Mouse (Mus musculus) thymus, adult 2 months (tissue): Measurements from ENCODE around the gene Frmd7. TPM values are rescaled to one million over a fixed set of nuclear protein-coding genes. Genes with fewer than 3 reads are reported as not detected.

Experiments
- DNase-seq: peaks from one replicate; pipeline ENCODE4 v3.0.0; 2021
- H3K27ac ChIP-seq: fragments of 200-500 bp; 2 replicates; pipeline ENCODE4 v1.5.1; 2012; ENCODE audit warnings: low read length, control low read depth; ENCODE audit not compliant: control insufficient read depth, insufficient read depth
- H3K27me3 ChIP-seq: fragments of 200-500 bp; 2 replicates; pipeline ENCODE4 v1.6.1; 2012; ENCODE audit warnings: mild to moderate bottlenecking, low read length, moderate library complexity, mixed read lengths; ENCODE audit not compliant: control insufficient read depth, insufficient read depth
- H3K36me3 ChIP-seq: fragments of 200-500 bp; 2 replicates; pipeline ENCODE4 v1.6.1; 2012; ENCODE audit warnings: mild to moderate bottlenecking, low read length, moderate library complexity; ENCODE audit not compliant: control insufficient read depth, insufficient read depth
- H3K4me1 ChIP-seq: fragments of 200-500 bp; replicated peaks from 2 replicates; pipeline ENCODE4 v1.6.1; 2012; ENCODE audit warnings: low read length; ENCODE audit not compliant: control insufficient read depth, insufficient read depth
- H3K4me3 ChIP-seq: fragments of 200-500 bp; 2 replicates; pipeline ENCODE4 v1.5.1; 2012; ENCODE audit warnings: mild to moderate bottlenecking, low read length, control low read depth, moderate library complexity; ENCODE audit not compliant: control insufficient read depth, insufficient read depth
- CTCF ChIP-seq: fragments of 200-500 bp; IDR thresholded peaks from 2 replicates; pipeline ENCODE4 v1.5.1; 2012; ENCODE audit warnings: mild to moderate bottlenecking, control low read depth, low read length, moderate library complexity, borderline replicate concordance; ENCODE audit not compliant: control insufficient read depth, poor library complexity, insufficient read depth; ENCODE audit errors: extremely low read depth
- POLR2A ChIP-seq: fragments of 200-500 bp; IDR thresholded peaks from 2 replicates; pipeline ENCODE4 v1.6.1; 2012; ENCODE audit warnings: mild to moderate bottlenecking, low read length, control low read depth, moderate library complexity; ENCODE audit not compliant: control insufficient read depth, poor library complexity, insufficient read depth; ENCODE audit errors: extremely low read depth
- WGBS: fragments of 180-500 bp; shearing (Covaris S2); methylation state at CpG from one replicate; pipeline ENCODE4 v1.1.7; 2018; 5-methylcytosine and 5-hydroxymethylcytosine counted together
- polyA plus RNA-seq: library from polyadenylated mRNA; depleted of rRNA; stranded (reverse); fragments of >200 nt; gene quantifications from 2 replicates; pipeline ENCODE4 v1.2.3, GENCODE M21; 2012; rRNA removed

Gene Frmd7
- polyA plus RNA-seq, 1 experiment = 0.16 TPM

DNA sequence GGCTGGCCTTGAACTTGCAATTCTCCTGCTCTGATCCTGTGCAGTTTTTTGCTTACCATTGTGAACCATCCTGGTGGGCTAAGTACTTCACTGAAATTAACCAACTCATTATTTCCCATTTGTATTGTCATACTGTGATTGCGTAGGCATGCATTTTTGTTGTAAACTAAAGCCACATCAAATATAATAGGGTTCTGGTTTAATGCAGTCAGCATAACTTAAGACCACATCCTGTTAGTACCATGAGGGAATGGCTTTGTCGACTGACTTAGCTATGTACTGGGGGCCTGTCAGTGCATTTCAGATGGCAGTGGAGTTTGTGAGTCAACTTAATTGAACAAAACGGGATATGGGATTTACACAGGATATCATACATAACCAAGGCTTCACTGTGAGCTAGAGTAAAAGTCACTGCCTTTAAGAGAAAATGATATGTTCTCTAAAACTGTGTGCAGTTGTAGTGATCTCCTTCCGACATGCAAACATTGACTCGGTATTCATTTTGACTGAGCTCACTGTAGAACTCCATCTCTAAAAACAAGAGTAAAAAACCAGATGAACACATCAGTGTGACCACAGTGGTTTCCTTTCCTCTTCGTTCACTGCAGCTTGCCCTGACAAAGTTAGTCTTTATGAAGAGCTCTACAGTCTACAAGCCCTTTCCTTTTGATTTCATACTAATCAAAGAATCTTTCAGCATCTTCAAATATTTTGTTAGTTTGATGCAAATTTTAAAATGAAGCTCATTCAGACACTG lies 68.1 kb downstream of the Frmd7 start:
- 5% methylated on average over 6 of the region's 6 CpGs for WGBS

DNA sequence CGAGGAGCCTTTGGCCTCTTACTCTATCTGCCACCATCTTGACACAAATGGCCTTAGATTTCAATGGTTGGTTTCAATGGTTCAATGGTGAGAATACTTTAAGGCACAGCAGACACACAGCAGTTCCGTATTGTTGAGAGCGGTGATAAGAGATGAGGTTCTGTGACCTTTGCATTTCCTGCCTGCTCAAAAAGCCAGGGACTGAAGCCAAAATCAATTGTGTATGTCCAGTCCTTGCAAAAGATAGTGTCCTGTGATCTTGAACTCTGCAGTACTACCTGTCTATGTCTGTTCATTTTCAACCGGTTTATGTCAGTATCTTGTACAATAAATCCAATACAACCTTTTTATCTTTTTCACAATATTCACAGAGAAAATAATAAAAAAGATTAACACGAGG lies 77.8 kb downstream of the Frmd7 start:
- WGBS = 94% methylated on average over 5 of the region's 5 CpGs
- DNase-seq = no peak
- Histone ChIP-seq H3K4me1 (no peaks in the 10 kb centered on the region), H3K27me3 (no peaks in the 10 kb centered on the region), H3K4me3 (no peak overlapping the region), H3K36me3 (no peaks in the 10 kb centered on the region), H3K27ac (no peak overlapping the region)
- TF ChIP-seq POLR2A = no peak

More for the DNA sequence above, 68.1 kb downstream of the Frmd7 start:
- TF ChIP-seq POLR2A (no peak), CTCF (no peak)
- Histone ChIP-seq H3K4me1 (no peaks in the 10 kb centered on the region), H3K36me3 (no peaks in the 10 kb centered on the region), H3K27me3 (no peaks in the 10 kb centered on the region), H3K4me3 (no peak overlapping the region), H3K27ac (no peak overlapping the region)
- peak; percentile 1 for DNase-seq

DNA sequence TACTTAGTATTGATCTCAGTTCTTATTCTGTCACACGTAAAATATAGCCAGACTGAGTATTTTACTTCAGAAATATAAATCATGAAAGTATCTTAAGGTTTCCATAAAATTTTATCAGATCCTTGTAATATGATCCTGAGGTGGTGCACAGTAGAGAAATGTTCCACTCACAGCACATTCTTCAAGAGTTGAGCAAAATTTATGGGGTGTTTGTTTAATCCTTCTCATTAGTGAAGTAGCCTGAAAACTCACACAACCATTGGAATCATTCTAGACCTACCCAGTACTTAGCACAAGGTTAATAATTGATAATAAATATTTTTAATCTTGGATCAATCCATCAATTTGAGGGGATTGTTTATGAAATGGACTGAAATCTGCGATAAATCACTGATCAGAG lies 78.7 kb downstream of the Frmd7 start:
- WGBS = 96% methylated on average over 2 of the region's 2 CpGs
- no peaks in the 10 kb centered on the region for H3K36me3 ChIP-seq
- H3K4me3 ChIP-seq = no peak overlapping the region
- no peak for DNase-seq
- no peaks in the 10 kb centered on the region for H3K4me1 ChIP-seq
- no peak for TF ChIP-seq CTCF
- no peak for TF ChIP-seq POLR2A
- H3K27me3 ChIP-seq = no peaks in the 10 kb centered on the region
- no peak overlapping the region for H3K27ac ChIP-seq

DNA sequence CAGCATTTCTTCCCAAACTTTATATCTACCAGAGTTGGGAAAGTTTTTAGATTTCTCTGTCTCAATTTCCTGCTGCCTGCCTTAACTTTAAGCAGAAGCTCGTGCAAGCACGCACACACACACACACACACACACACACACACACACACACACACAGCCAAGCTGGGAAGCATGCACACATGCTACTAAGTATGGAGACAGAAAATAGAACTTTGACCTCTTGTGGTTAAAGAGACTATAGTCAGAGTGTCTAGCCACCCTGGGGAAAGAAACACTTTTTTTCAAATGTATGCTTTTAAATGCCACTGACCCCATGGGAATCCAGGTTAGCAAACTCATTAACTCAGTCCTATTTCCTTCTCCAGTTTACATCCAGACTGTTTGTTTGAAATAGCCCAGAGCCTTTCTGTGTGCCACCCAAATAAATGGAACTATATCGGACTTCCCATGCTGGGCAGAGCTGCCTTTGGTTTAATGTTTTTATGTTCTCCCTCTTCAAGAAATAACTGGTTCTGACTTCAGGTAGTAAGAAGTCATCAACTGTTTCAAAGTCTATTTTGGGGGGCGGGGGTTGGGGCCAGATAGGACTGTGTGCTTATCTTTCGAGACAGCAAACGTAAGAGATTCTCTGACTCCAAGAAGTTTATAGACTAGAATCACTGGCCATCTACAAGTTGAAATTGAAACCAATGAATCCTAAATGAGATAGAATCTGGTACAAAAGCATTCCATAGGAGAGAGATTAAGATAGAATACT lies 91.9 kb downstream of the Frmd7 start:
- Histone ChIP-seq H3K4me3 (no peak overlapping the region), H3K36me3 (no peaks in the 10 kb centered on the region), H3K27me3 (no peaks in the 10 kb centered on the region), H3K4me1 (no peaks in the 10 kb centered on the region), H3K27ac (no peak overlapping the region)
- WGBS = 85% methylated on average over 6 of the region's 6 CpGs
- DNase-seq = no peak
- TF ChIP-seq POLR2A (no peak), CTCF (no peak)

Other genes with a start within 250 kb of the Frmd7 start
- gene Stk26, start 101.7 kb downstream of the Frmd7 start, polyA plus RNA-seq = 34.9 and 37.8 TPM in 2 replicates
- gene Rap2c, start 75.3 kb upstream of the Frmd7 start, polyA plus RNA-seq = 6.2 and 7.3 TPM in 2 replicates